Mouse (Mus musculus) midbrain, embryonic 12.5 days (tissue): ENCODE data around the gene Itpkc. TPM values are rescaled to one million over a fixed set of nuclear protein-coding genes. Genes with fewer than 3 reads are reported as not detected.

Experiments
- ATAC-seq: fragments of 200-750 bp; cut with Nextera tagmentation; 2 replicates; pipeline ENCODE4 v1.8.0; 2017; ENCODE audit warnings: low read depth, moderate TSS enrichment, moderate library complexity; ENCODE audit not compliant: low FRiP score
- H3K27ac ChIP-seq: fragments of 300-500 bp; sonication (generic); replicated peaks from 2 replicates; pipeline ENCODE4 v1.5.1; 2016; ENCODE audit warnings: mild to moderate bottlenecking
- H3K27me3 ChIP-seq: fragments of 300-500 bp; sonication (generic); 2 replicates; pipeline ENCODE4 v1.6.1; 2016; ENCODE audit warnings: mild to moderate bottlenecking
- H3K36me3 ChIP-seq: fragments of 300-500 bp; sonication (generic); 2 replicates; pipeline ENCODE4 v1.6.1; 2016
- H3K4me1 ChIP-seq: fragments of 300-500 bp; sonication (generic); 2 replicates; pipeline ENCODE4 v1.6.1; 2016
- H3K4me2 ChIP-seq: fragments of 300-500 bp; sonication (generic); replicated peaks from 2 replicates; pipeline ENCODE4 v1.6.1; 2016; ENCODE audit warnings: mild to moderate bottlenecking, moderate library complexity
- H3K4me3 ChIP-seq: fragments of 300-500 bp; sonication (generic); 2 replicates; pipeline ENCODE4 v1.5.1; 2016; ENCODE audit warnings: mild to moderate bottlenecking
- H3K9ac ChIP-seq: fragments of 300-500 bp; sonication (generic); replicated peaks from 2 replicates; pipeline ENCODE4 v1.6.1; 2016; ENCODE audit warnings: mild to moderate bottlenecking, moderate library complexity
- H3K9me3 ChIP-seq: fragments of 300-500 bp; sonication (generic); 2 replicates; pipeline ENCODE4 v1.6.1; 2016; ENCODE audit warnings: mild to moderate bottlenecking
- WGBS: fragments of 180-500 bp; shearing (Covaris S2); methylation state at CpG from one replicate; pipeline ENCODE4 v1.1.7; 2016; 5-methylcytosine and 5-hydroxymethylcytosine counted together
- polyA plus RNA-seq: library from polyadenylated mRNA; unstranded; fragments of >200 nt; fragmentation: Nextera tagmentation; extraction: Ambion mirVana; gene quantifications from 2 replicates; pipeline ENCODE4 v1.2.1, GENCODE M21; 2016

The Itpkc gene
- polyA plus RNA-seq, 1 experiment from 2014 or later, result 8.7 TPM

DNA sequence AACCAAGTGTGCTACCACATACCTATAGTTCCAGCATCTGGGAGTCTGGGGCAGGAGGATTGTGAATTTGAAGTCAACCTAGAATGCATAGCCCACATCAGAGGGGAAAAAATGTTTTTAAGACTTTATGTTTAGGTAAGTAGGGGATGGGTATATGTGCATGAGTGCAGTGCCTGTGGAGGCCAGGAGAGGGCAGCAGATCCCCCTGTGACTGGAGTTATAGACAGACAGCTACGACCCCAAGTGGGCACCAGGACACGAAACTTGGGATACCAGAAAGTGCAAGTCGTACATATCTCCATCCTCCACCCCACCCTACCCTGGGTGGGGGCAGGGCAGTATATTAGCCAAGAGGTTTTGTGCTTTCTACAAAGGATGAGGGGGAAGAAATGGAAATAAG, 43.5 kb downstream of the Itpkc start:
- H3K9ac ChIP-seq, result no peak overlapping the region
- no peaks in the 10 kb centered on the region for H3K4me1 ChIP-seq
- H3K27me3 ChIP-seq, result no peaks in the 10 kb centered on the region
- H3K9me3 ChIP-seq, result no peaks in the 10 kb centered on the region
- H3K36me3 ChIP-seq, result peaks cover 70% of the 10 kb centered on the region
- no peak overlapping the region for H3K27ac ChIP-seq
- no peak overlapping the region for H3K4me2 ChIP-seq
- no peak overlapping the region for H3K4me3 ChIP-seq
- 73% methylated on average over 3 of the region's 3 CpGs for WGBS
- no peak for ATAC-seq

DNA sequence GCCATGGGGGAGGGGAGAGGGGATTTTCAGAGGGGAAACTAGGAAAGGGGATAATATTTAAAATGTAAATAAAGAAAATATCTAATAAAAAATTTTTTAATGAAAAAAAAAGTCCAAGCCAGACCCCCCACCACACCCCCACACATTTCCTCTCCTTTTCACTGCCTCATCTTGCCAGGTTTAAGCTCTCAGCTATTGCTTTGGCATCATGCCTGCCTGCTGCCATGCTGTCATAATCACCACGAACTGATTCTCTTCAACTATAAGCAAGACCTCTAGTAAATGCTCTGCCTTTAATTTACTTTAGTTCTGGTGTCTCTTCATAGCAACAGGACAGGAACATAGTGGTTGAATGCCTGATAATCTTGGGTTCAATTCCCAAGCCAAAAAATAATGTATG, 46.0 kb downstream of the Itpkc start:
- Histone ChIP-seq H3K9me3 (no peaks in the 10 kb centered on the region), H3K27me3 (no peaks in the 10 kb centered on the region), H3K9ac (no peak overlapping the region), H3K4me3 (no peak overlapping the region), H3K4me1 (peaks cover 11% of the 10 kb centered on the region), H3K36me3 (peaks cover 45% of the 10 kb centered on the region), H3K4me2 (no peak overlapping the region), H3K27ac (no peak overlapping the region)
- 78% methylated on average over 1 of the region's 1 CpGs for WGBS
- ATAC-seq, result no peak

DNA sequence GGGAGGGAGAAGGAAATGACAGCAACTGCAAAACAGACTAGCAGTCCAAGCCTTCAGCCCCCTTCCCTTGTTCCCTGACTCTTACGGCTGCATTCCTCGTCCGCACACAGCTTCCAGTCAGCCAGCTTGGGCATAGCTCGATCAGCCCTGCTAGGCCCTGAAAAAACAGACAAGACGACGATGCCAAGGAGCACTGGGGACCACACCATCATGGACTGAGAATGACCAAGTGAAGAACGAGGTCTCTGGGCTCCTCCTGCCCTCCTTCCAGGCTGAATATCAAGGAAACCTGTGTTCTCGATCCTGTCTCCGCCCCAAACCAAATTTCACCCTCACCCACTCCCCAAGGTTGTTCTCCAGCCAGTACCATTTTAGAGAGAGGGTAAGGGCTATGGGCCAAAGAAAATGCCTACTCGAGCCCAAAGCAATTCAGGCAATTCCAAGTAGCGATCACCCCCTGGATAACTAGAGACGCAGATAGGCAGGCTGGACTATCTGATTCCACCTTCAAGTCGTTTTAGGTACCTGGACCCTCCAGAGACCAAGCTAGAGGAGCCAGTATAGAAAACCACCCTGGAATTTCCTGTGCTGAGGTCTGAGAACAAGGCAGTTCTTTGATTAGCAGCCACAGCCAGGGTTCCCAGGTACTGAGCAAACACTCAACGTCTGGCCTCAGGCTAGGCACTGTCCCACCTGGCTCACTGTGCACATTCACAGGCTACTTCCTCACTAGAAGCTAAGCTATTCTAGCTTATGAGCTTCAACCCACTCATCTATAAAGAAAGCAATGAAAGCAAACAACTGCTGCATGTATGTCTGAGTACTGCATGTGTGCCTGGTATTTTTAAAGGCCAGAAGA, 47.4 kb downstream of the Itpkc start, which contains the start of the genes Gm21983 and Mia:
TSS of gene Gm21983 (minus strand) at position 250 of the 859 bp plus-strand sequence.
TSS of gene Mia (minus strand) at position 321 of the 859 bp plus-strand sequence.
- H3K4me2 ChIP-seq, result no peak within 1 kb of the TSS
- H3K9me3 ChIP-seq, result no peaks in the 10 kb centered on the region
- no peaks in the 10 kb centered on the region for H3K27me3 ChIP-seq
- H3K4me1 ChIP-seq, result peaks cover 12% of the 10 kb centered on the region
- H3K4me3 ChIP-seq, result no peak within 1 kb of the TSS
- no peak for ATAC-seq
- 0 out of 2 replicates have a peak within 1 kb of the TSS, but pooled peaks have one; percentile 46 for H3K27ac ChIP-seq
- no peak within 1 kb of the TSS for H3K9ac ChIP-seq
- H3K36me3 ChIP-seq, result peaks cover 31% of the 10 kb centered on the region
- 70% methylated on average over 14 of the region's 14 CpGs for WGBS

DNA sequence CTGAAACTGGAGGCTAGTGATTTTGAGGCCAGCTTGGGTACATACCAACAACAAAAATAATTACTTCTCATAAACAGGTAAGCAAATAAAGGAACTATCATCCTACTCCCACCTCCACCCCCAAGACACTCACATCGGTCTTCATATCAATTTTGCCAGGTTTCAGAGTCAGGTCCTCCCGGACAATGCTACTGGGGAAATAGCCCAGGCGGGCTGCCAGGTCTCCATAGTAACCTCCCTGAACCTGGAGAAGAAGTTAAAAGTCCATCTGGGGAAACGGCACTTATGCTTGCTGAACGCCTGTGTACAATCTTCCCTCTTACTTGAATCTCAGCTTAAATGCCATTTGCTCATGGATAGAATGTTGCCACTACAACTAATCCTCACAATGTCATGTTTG, 48.4 kb downstream of the Itpkc start:
- H3K4me2 ChIP-seq, result no peak overlapping the region
- 48% methylated on average over 5 of the region's 5 CpGs for WGBS
- 0 out of 2 replicates have a peak overlapping the region, but pooled peaks have one; percentile 46 for H3K27ac ChIP-seq
- no peaks in the 10 kb centered on the region for H3K27me3 ChIP-seq
- no peaks in the 10 kb centered on the region for H3K9me3 ChIP-seq
- H3K9ac ChIP-seq, result no peak overlapping the region
- no peak for ATAC-seq
- no peak overlapping the region for H3K4me3 ChIP-seq
- peaks cover 12% of the 10 kb centered on the region for H3K4me1 ChIP-seq
- peaks cover 20% of the 10 kb centered on the region for H3K36me3 ChIP-seq

DNA sequence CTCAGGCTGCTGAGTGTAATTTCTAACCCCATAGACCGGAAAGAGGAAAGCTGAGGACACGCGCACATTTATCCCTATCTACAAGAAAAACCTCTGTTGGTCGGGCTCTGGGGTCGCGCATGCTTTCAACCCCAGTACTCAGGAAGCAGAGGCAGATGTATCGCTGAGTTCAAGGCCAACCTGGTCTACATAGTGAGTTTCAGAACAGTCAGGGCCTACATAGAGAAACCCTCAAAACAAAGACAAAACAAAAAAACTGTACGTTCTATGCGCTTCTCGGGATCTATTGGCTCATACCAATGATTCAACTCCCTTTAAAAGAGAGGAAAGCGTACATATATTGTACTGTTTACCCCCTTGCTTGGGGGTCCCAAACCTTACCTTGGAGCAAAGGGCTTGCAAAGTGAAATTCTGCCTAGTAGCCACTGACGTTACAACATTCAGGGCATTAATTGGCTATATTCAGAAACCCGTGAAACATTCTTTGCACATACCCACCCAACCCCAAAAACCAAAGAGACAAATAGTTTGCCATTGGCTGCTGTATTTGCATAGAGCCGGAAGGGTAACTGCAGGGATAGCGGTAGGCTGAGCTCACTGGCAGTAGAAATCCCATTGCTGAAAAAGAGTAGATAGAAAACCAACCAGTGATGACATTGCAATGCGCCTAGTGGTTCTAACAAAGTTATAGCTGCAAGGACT, 49.1 kb downstream of the Itpkc start:
- H3K4me3 ChIP-seq, result peak overlapping the region; percentile 72
- no peaks in the 10 kb centered on the region for H3K9me3 ChIP-seq
- H3K9ac ChIP-seq, result peak overlapping the region; percentile 47; the same call in 1 of the 2 replicates
- peaks cover 12% of the 10 kb centered on the region for H3K4me1 ChIP-seq
- peak; percentile 2; the same call in 1 of the 2 replicates for ATAC-seq
- peaks cover 20% of the 10 kb centered on the region for H3K36me3 ChIP-seq
- 46% methylated on average over 16 of the region's 16 CpGs for WGBS
- H3K4me2 ChIP-seq, result peak overlapping the region; percentile 52
- peak overlapping the region; percentile 93 for H3K27ac ChIP-seq
- no peaks in the 10 kb centered on the region for H3K27me3 ChIP-seq

DNA sequence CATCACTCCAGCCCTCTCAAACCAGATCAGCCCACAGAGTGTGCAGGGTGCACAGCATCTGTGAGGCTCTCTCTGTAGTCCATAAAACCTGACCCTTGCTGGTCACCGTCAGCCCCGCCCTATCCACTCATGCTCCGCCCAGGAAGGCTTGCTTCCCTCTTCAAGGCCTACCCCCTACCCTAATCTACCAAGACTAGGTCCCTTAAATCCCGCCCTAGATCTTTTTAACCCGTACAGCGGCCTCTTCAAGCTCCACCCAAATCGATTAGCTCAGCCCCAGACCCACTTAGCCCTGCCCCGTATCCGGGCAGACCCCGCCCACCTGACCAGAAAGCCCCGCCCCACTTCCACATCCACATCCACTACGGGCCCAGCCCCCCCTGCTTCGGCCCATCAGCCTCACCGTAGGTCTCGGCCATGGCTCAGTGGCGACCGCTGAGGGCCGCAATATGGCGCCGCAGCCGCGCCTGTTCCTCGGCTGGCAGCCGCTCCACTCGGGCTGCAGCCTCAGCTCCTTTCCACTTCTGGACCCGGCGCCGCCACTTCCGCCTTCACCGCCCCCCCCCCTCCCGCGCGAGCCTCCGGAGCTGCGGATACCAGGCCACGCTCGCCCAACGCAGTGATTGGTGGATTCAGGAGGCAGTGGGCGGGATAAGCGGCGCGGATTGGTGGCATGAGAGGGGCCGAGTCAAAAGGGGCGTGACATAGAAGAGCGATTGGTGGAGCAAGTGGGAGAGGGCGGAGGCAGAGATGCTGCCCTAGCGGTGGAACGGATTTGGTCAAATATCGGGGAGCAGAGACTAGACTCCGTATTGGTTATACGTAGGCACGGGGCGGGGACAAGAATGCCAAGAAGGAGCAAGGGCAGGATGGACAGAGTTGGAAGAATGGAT, 49.9 kb downstream of the Itpkc start, which contains the start of gene Rab4b:
TSS of gene Rab4b (minus strand) at position 573 of the 893 bp plus-strand sequence.
- peaks cover 12% of the 10 kb centered on the region for H3K4me1 ChIP-seq
- peaks cover 23% of the 10 kb centered on the region for H3K36me3 ChIP-seq
- peak within 1 kb of the TSS; percentile 55 for H3K4me2 ChIP-seq
- H3K27me3 ChIP-seq, result no peaks in the 10 kb centered on the region
- peak; percentile 98 for ATAC-seq
- under 1% methylated on average over 51 of the region's 53 CpGs for WGBS
- peak within 1 kb of the TSS; percentile 93 for H3K27ac ChIP-seq
- no peaks in the 10 kb centered on the region for H3K9me3 ChIP-seq
- peak within 1 kb of the TSS; percentile 72 for H3K4me3 ChIP-seq
- peak within 1 kb of the TSS; percentile 58 for H3K9ac ChIP-seq

DNA sequence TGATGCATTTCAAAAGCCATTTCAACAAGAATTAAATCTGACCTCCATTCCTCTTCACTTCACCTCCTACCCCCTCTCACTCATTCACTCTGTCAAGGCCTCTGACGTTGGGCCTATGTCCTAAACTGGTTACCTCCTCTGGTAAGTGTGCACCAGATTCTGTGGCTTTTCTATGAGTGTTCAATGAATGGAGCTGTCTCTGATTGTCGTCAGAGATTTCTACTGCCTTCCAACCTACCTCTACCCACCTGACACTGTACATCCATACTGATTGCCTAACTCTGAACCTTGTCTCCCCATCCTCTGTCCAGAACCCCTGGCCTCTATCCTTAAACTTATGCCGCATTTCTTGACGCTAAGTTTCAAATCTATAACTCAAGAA, 50.5 kb downstream of the Itpkc start:
- WGBS, result 23% methylated on average over 4 of the region's 4 CpGs
- Histone ChIP-seq H3K9me3 (no peaks in the 10 kb centered on the region), H3K9ac (peak overlapping the region; percentile 58), H3K4me3 (peak overlapping the region; percentile 72), H3K4me1 (peaks cover 12% of the 10 kb centered on the region), H3K36me3 (peaks cover 24% of the 10 kb centered on the region), H3K27me3 (no peaks in the 10 kb centered on the region), H3K27ac (peak overlapping the region; percentile 93), H3K4me2 (peak overlapping the region; percentile 55)
- no peak for ATAC-seq

DNA sequence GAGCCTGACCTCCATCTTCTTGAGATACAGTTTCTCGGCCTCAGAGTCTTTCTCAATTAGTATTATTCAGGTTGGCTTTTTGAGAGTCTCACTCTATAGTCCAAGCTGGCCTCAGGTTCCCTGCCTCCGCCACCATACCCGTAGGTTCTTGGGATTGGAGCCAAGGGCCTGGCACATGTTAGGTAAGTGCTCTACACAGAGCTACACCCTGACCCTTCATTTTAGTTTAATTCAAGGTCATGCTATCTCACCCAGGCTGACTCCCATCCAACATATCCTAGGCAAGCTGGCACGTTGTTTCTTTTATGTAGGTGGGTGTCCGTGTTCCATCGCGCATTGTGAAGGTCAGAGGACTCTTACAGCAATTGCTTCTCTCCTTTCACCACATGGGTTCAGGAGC, 53.6 kb downstream of the Itpkc start:
- Histone ChIP-seq H3K4me1 (peaks cover 12% of the 10 kb centered on the region), H3K27me3 (no peaks in the 10 kb centered on the region), H3K4me2 (no peak overlapping the region), H3K9ac (no peak overlapping the region), H3K9me3 (no peaks in the 10 kb centered on the region), H3K4me3 (no peak overlapping the region), H3K27ac (no peak overlapping the region), H3K36me3 (peaks cover 41% of the 10 kb centered on the region)
- no peak for ATAC-seq
- WGBS, result 86% methylated on average over 7 of the region's 7 CpGs

DNA sequence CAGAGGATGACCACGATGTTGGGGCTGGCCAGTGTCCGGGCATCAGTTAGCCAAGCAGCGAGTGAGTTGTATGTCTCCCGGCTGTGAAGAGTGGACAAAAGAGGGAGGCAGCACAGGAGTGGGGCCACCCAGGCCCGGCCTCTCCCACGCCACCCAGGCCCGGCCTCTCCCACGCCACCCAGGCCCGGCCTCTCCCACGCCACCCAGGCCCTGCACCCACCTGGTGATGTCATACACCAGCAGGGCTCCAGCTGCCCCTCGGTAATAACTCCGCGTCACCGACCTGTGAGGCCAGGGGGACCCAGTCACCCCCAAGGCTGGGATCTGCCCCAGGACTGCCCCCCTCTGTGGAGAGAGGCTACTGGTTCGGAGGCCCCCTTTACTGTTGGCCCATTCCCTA, 54.0 kb downstream of the Itpkc start:
- no peak overlapping the region for H3K9ac ChIP-seq
- H3K4me1 ChIP-seq, result peaks cover 9% of the 10 kb centered on the region
- H3K27ac ChIP-seq, result no peak overlapping the region
- no peak overlapping the region for H3K4me3 ChIP-seq
- no peak overlapping the region for H3K4me2 ChIP-seq
- no peaks in the 10 kb centered on the region for H3K27me3 ChIP-seq
- no peak for ATAC-seq
- no peaks in the 10 kb centered on the region for H3K9me3 ChIP-seq
- 96% methylated on average over 15 of the region's 15 CpGs for WGBS
- peaks cover 41% of the 10 kb centered on the region for H3K36me3 ChIP-seq

DNA sequence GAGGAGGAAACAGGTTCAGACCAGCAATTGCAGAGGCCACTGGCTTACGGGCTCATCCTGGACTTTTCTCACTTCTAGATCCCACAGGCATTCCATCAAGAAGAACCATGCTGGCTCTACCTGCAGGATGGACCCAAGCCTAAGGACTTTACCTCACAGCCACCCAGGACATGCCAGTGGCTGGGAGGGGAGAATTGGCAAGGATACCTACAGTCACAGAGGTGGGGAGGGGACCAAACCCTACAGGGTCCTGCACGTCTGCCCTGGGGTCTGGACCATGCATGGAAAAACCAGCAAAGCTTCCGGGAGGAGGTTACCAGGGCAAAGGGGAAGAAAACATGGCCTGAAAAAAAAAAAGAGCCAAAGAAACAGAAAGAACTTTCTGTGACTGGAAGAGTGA, 57.5 kb downstream of the Itpkc start:
- ATAC-seq, result no peak
- Histone ChIP-seq H3K4me2 (no peak overlapping the region), H3K27me3 (no peaks in the 10 kb centered on the region), H3K36me3 (peaks cover 41% of the 10 kb centered on the region), H3K9me3 (no peaks in the 10 kb centered on the region), H3K4me3 (no peak overlapping the region), H3K27ac (no peak overlapping the region), H3K9ac (no peak overlapping the region), H3K4me1 (peaks cover 8% of the 10 kb centered on the region)
- WGBS, result 81% methylated on average over 3 of the region's 3 CpGs

DNA sequence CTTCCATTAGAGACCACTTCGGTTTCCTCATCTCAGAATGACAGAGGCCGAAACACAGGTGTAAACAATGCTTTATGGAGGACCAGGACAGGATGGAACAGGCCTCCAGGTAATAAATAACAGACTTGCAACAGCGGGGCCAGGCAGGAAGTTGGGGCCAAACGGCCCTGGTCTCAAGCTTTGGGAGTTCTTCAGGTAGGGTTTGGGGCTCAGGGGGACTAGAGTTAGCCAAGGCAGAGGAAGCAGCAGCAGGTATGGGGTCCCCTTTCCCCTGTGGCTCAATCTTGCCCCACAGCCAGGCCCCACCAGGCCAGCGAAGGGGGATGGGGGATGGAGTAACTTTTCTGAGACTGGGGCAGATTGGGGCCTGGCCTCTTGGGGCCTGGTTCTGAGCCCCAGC, 60.1 kb downstream of the Itpkc start:
- H3K36me3 ChIP-seq, result peaks cover 46% of the 10 kb centered on the region
- no peak overlapping the region for H3K4me2 ChIP-seq
- H3K9ac ChIP-seq, result no peak overlapping the region
- no peak for ATAC-seq
- H3K4me1 ChIP-seq, result peaks cover 31% of the 10 kb centered on the region
- no peak overlapping the region for H3K4me3 ChIP-seq
- H3K27me3 ChIP-seq, result no peaks in the 10 kb centered on the region
- no peak overlapping the region for H3K27ac ChIP-seq
- WGBS, result 85% methylated on average over 5 of the region's 5 CpGs
- H3K9me3 ChIP-seq, result no peaks in the 10 kb centered on the region
